Mouse (Mus musculus) hindbrain, embryonic 13.5 days (tissue): Measurements from ENCODE around the gene Zc3h18. TPM values are rescaled to one million over a fixed set of nuclear protein-coding genes. Genes with fewer than 3 reads are reported as not detected.

Experiments
- ATAC-seq: fragments of 200-750 bp; cut with Nextera tagmentation; 2 replicates; pipeline ENCODE4 v1.8.0; 2017; ENCODE audit warnings: moderate TSS enrichment; ENCODE audit not compliant: low FRiP score
- H3K27ac ChIP-seq: fragments of 300-500 bp; sonication (generic); 2 replicates; pipeline ENCODE4 v1.5.1; 2015; ENCODE audit warnings: inconsistent platforms, mild to moderate bottlenecking, moderate library complexity
- H3K27me3 ChIP-seq: fragments of 300-500 bp; sonication (generic); 2 replicates; pipeline ENCODE4 v1.6.1; 2015; ENCODE audit warnings: mild to moderate bottlenecking, inconsistent platforms
- H3K36me3 ChIP-seq: fragments of 300-500 bp; sonication (generic); 2 replicates; pipeline ENCODE4 v1.6.1; 2015; ENCODE audit warnings: mild to moderate bottlenecking, inconsistent platforms
- H3K4me1 ChIP-seq: fragments of 300-500 bp; sonication (generic); replicated peaks from 2 replicates; pipeline ENCODE4 v1.6.1; 2015; ENCODE audit warnings: inconsistent platforms
- H3K4me2 ChIP-seq: fragments of 300-500 bp; sonication (generic); 2 replicates; pipeline ENCODE4 v1.6.1; 2015; ENCODE audit warnings: inconsistent platforms, mild to moderate bottlenecking, moderate library complexity
- H3K4me3 ChIP-seq: fragments of 300-500 bp; sonication (generic); 2 replicates; pipeline ENCODE4 v1.5.1; 2015; ENCODE audit warnings: mild to moderate bottlenecking, inconsistent platforms
- H3K9ac ChIP-seq: fragments of 300-500 bp; sonication (generic); 2 replicates; pipeline ENCODE4 v1.6.1; 2015; ENCODE audit warnings: mild to moderate bottlenecking, inconsistent platforms
- H3K9me3 ChIP-seq: fragments of 300-500 bp; sonication (generic); 2 replicates; pipeline ENCODE4 v1.6.1; 2016; ENCODE audit warnings: inconsistent platforms
- WGBS: fragments of 180-500 bp; shearing (Covaris S2); methylation state at CpG from one replicate; pipeline ENCODE4 v1.1.7; 2015; 5-methylcytosine and 5-hydroxymethylcytosine counted together
- polyA plus RNA-seq: library from polyadenylated mRNA; unstranded; fragments of >200 nt; fragmentation: Nextera tagmentation; extraction: Ambion mirVana; gene quantifications from 2 replicates; pipeline ENCODE4 v1.2.1, GENCODE M21; 2015

The Zc3h18 gene
- polyA plus RNA-seq, 1 experiment from 2014 or later: 38.5 TPM

GRCm38 (mm10) chr8:122464985-122465384, 88.6 kb downstream of the Zc3h18 start:
- no peak for ATAC-seq
- H3K4me3 ChIP-seq: no peak overlapping the region

More at GRCm38 (mm10) chr8:122464985-122465384, 88.6 kb downstream of the Zc3h18 start:
- WGBS: 75% methylated on average over 7 of the region's 7 CpGs
- Histone ChIP-seq H3K27ac (no peak overlapping the region), H3K4me2 (no peak overlapping the region), H3K36me3 (peaks cover 48% of the 10 kb centered on the region), H3K27me3 (peaks cover 43% of the 10 kb centered on the region), H3K9ac (no peak overlapping the region), H3K4me1 (peaks cover 13% of the 10 kb centered on the region), H3K9me3 (no peaks in the 10 kb centered on the region)

Other genes starting within 250 kb of the Zc3h18 start
- 1.4 and 1.5 TPM in 2 replicates for gene Zfpm1, start 94.5 kb upstream of the Zc3h18 start, polyA plus RNA-seq
- gene Trhr2, start 15.9 kb upstream of the Zc3h18 start, polyA plus RNA-seq: not detected in 2 replicates
- gene Il17c, start 45.4 kb downstream of the Zc3h18 start, polyA plus RNA-seq: 0.28 TPM in 1 of 2 replicates, not detected in the other
- gene Cyba, start 56.3 kb downstream of the Zc3h18 start, polyA plus RNA-seq: 42.7 and 46.2 TPM in 2 replicates
- 44.7 and 48.2 TPM in 2 replicates for gene Mvd, start 66.8 kb downstream of the Zc3h18 start, polyA plus RNA-seq
- gene Snai3, start 84.1 kb downstream of the Zc3h18 start, polyA plus RNA-seq: not detected in 2 replicates
- gene Rnf166, start 99.5 kb downstream of the Zc3h18 start, polyA plus RNA-seq: 37.1 and 37.9 TPM in 2 replicates
- gene Ctu2, start 99.5 kb downstream of the Zc3h18 start, polyA plus RNA-seq: 69.2 and 69.6 TPM in 2 replicates
- 2.5 and 3.2 TPM in 2 replicates for gene Piezo1, start 174.7 kb downstream of the Zc3h18 start, polyA plus RNA-seq
- gene Cdt1, start 191.4 kb downstream of the Zc3h18 start, polyA plus RNA-seq: 9.9 and 10.4 TPM in 2 replicates
- 153 and 157 TPM in 2 replicates for gene Aprt, start 200.3 kb downstream of the Zc3h18 start, polyA plus RNA-seq
- gene Galns, start 234.9 kb downstream of the Zc3h18 start, polyA plus RNA-seq: 5.4 and 6.1 TPM in 2 replicates
- gene Trappc2l, start 235.0 kb downstream of the Zc3h18 start, polyA plus RNA-seq: 98.9 and 101 TPM in 2 replicates
- not detected in 2 replicates for gene Pabpn1l, start 246.1 kb downstream of the Zc3h18 start, polyA plus RNA-seq